Mouse (Mus musculus): ENCODE data around the gene Nhej1. TPM values are rescaled to one million over a fixed set of nuclear protein-coding genes. Genes with fewer than 3 reads are reported as not detected.

The Nhej1 gene
- polyA plus RNA-seq, 1 experiment from 2014 or later, result 6.4 TPM

- 3% methylated on average over 20 of the region's 20 CpGs for WGBS (ENCODE audit: insufficient replicate concordance)
- peak overlapping the region; percentile 50 for H3K4me2 ChIP-seq
- H3K4me1 ChIP-seq (replicated peaks), result peaks cover 14% of the 10 kb centered on the region; the same call in 1 of the 2 replicates
- no peaks in the 10 kb centered on the region for H3K36me3 ChIP-seq
- no peaks in the 10 kb centered on the region for H3K9me3 ChIP-seq (replicated peaks)
- H3K4me3 ChIP-seq (replicated peaks), result peak overlapping the region; percentile 51
- H3K27me3 ChIP-seq, result peaks cover 89% of the 10 kb centered on the region
- no peak overlapping the region for H3K9ac ChIP-seq
- ATAC-seq (ENCODE audit: low read depth) (peak; percentile 16; the same call in 1 of the 2 replicates), DNase-seq (no peak)
- no peak overlapping the region for H3K27ac ChIP-seq
These were observed 176.0 kb downstream of the Nhej1 start for GRCm38 (mm10) chr1:74948784-74949665.

GRCm38 (mm10) chr1:74947986-74948670 lies 176.9 kb downstream of the Nhej1 start:
- Histone ChIP-seq H3K36me3 (no peaks in the 10 kb centered on the region), H3K9me3 (replicated peaks) (no peaks in the 10 kb centered on the region), H3K27me3 (peaks cover 82% of the 10 kb centered on the region), H3K4me3 (replicated peaks) (peak overlapping the region; percentile 24), H3K4me1 (replicated peaks) (peaks cover 14% of the 10 kb centered on the region; the same call in 1 of the 2 replicates), H3K4me2 (peak overlapping the region; percentile 38), H3K27ac (no peak overlapping the region), H3K9ac (no peak overlapping the region)
- ATAC-seq (ENCODE audit: low read depth), result no peak
- WGBS (ENCODE audit: insufficient replicate concordance), result 5% methylated on average over 41 of the region's 41 CpGs
- no peak for DNase-seq

GRCm38 (mm10) chr1:74941651-74942360 lies 183.2 kb downstream of the Nhej1 start:
- no peak overlapping the region for H3K27ac ChIP-seq
- no peak overlapping the region for H3K4me3 ChIP-seq (replicated peaks)
- WGBS (ENCODE audit: insufficient replicate concordance), result 43% methylated on average over 12 of the region's 12 CpGs
- H3K9me3 ChIP-seq (replicated peaks), result no peaks in the 10 kb centered on the region
- H3K4me1 ChIP-seq (replicated peaks), result no peaks in the 10 kb centered on the region
- DNase-seq (no peak), ATAC-seq (ENCODE audit: low read depth) (no peak)
- H3K36me3 ChIP-seq, result no peaks in the 10 kb centered on the region
- no peak overlapping the region for H3K4me2 ChIP-seq
- H3K9ac ChIP-seq, result no peak overlapping the region
- peaks cover 42% of the 10 kb centered on the region for H3K27me3 ChIP-seq

- Histone ChIP-seq H3K4me3 (replicated peaks) (no peak overlapping the region), H3K4me1 (replicated peaks) (no peaks in the 10 kb centered on the region), H3K9me3 (replicated peaks) (no peaks in the 10 kb centered on the region), H3K9ac (no peak overlapping the region), H3K27ac (no peak overlapping the region), H3K36me3 (no peaks in the 10 kb centered on the region), H3K27me3 (peaks cover 41% of the 10 kb centered on the region), H3K4me2 (no peak overlapping the region)
- 0% methylated on average over 3 of the region's 3 CpGs for WGBS (ENCODE audit: insufficient replicate concordance)
- DNase-seq (no peak), ATAC-seq (ENCODE audit: low read depth) (no peak)
These were observed 185.2 kb downstream of the Nhej1 start for GRCm38 (mm10) chr1:74939762-74940161.

- Histone ChIP-seq H3K27ac (no peak overlapping the region), H3K36me3 (no peaks in the 10 kb centered on the region), H3K9ac (no peak overlapping the region), H3K4me3 (replicated peaks) (no peak overlapping the region), H3K9me3 (replicated peaks) (no peaks in the 10 kb centered on the region), H3K4me2 (no peak overlapping the region), H3K4me1 (replicated peaks) (no peaks in the 10 kb centered on the region), H3K27me3 (peaks cover 42% of the 10 kb centered on the region)
- ATAC-seq (ENCODE audit: low read depth), result no peak
- WGBS (ENCODE audit: insufficient replicate concordance), result 36% methylated on average over 12 of the region's 12 CpGs
- no peak for DNase-seq
These were observed 188.7 kb downstream of the Nhej1 start for GRCm38 (mm10) chr1:74936221-74936830.

GRCm38 (mm10) chr1:74935402-74935801 lies 189.6 kb downstream of the Nhej1 start, which contains the start of gene Cfap65:
Gene Cfap65 (minus strand): TSS chr1:74935599.
- Histone ChIP-seq H3K4me3 (replicated peaks) (no peak within 1 kb of the TSS), H3K9me3 (replicated peaks) (no peaks in the 10 kb centered on the region), H3K27me3 (peaks cover 42% of the 10 kb centered on the region), H3K36me3 (no peaks in the 10 kb centered on the region), H3K4me1 (replicated peaks) (no peaks in the 10 kb centered on the region), H3K27ac (no peak within 1 kb of the TSS), H3K9ac (no peak within 1 kb of the TSS), H3K4me2 (peak within 1 kb of the TSS; percentile 10; the same call in 1 of the 2 replicates)
- 2% methylated on average over 18 of the region's 18 CpGs for WGBS (ENCODE audit: insufficient replicate concordance)
- ATAC-seq (ENCODE audit: low read depth), result no peak
- no peak for DNase-seq

- WGBS (ENCODE audit: insufficient replicate concordance), result 72% methylated on average over 9 of the region's 9 CpGs
- no peak for ATAC-seq (ENCODE audit: low read depth)
These were observed 197.2 kb downstream of the Nhej1 start for GRCm38 (mm10) chr1:74927621-74928296.

GRCm38 (mm10) chr1:74926721-74927120 lies 198.3 kb downstream of the Nhej1 start:
- H3K36me3 ChIP-seq, result no peaks in the 10 kb centered on the region
- 27% methylated on average over 6 of the region's 6 CpGs for WGBS (ENCODE audit: insufficient replicate concordance)
- H3K4me3 ChIP-seq (replicated peaks), result no peak overlapping the region
- no peak overlapping the region for H3K9ac ChIP-seq
- DNase-seq (no peak), ATAC-seq (ENCODE audit: low read depth) (no peak)
- no peak overlapping the region for H3K27ac ChIP-seq
- no peaks in the 10 kb centered on the region for H3K9me3 ChIP-seq (replicated peaks)
- no peaks in the 10 kb centered on the region for H3K4me1 ChIP-seq (replicated peaks)
- 0 out of 2 replicates have a peak, but pooled peaks cover 6% of the 10 kb centered on the region for H3K27me3 ChIP-seq
- no peak overlapping the region for H3K4me2 ChIP-seq

More at GRCm38 (mm10) chr1:74927621-74928296, 197.2 kb downstream of the Nhej1 start:
- Histone ChIP-seq H3K9me3 (replicated peaks) (no peaks in the 10 kb centered on the region), H3K36me3 (no peaks in the 10 kb centered on the region), H3K4me3 (replicated peaks) (no peak overlapping the region), H3K27ac (no peak overlapping the region), H3K4me1 (replicated peaks) (no peaks in the 10 kb centered on the region), H3K27me3 (peaks cover 9% of the 10 kb centered on the region; the same call in 1 of the 2 replicates), H3K9ac (no peak overlapping the region), H3K4me2 (no peak overlapping the region)
- no peak for DNase-seq

GRCm38 (mm10) chr1:74924464-74924863 lies 200.5 kb downstream of the Nhej1 start:
- Histone ChIP-seq H3K4me1 (replicated peaks) (no peaks in the 10 kb centered on the region), H3K27me3 (0 out of 2 replicates have a peak, but pooled peaks cover 4% of the 10 kb centered on the region), H3K4me2 (no peak overlapping the region), H3K36me3 (no peaks in the 10 kb centered on the region), H3K4me3 (replicated peaks) (no peak overlapping the region), H3K27ac (no peak overlapping the region), H3K9ac (no peak overlapping the region), H3K9me3 (replicated peaks) (no peaks in the 10 kb centered on the region)
- DNase-seq (no peak), ATAC-seq (ENCODE audit: low read depth) (no peak)
- 49% methylated on average over 4 of the region's 4 CpGs for WGBS (ENCODE audit: insufficient replicate concordance)

Data from liver, embryonic 13.5 days (tissue).